Mouse (Mus musculus) NIH3T3 (cell line): ENCODE measurements around the gene Parvb.
A peak's percentile ranks its signal among the peaks of the same experiment; 100 is the strongest.
"Not testable (repeated sequence)": the region's sequence is repeated elsewhere in the genome, so short reads cannot be mapped to it uniquely, and the experiment has no call there.

Experiments used
- DNase-seq: peaks from one replicate; pipeline ENCODE4 v3.0.0-alpha.2; 2012; ENCODE audit warnings: low read depth

Gene Parvb

GRCm38 (mm10) chr15:84256864-84257263 is 25.0 kb downstream of the Parvb start:
- DNase-seq = no peak

GRCm38 (mm10) chr15:84258602-84259355 is 26.9 kb downstream of the Parvb start:
- DNase-seq = peak; percentile 41

- DNase-seq = peak; percentile 81
Measured at GRCm38 (mm10) chr15:84260123-84260822, 28.4 kb downstream of the Parvb start.

GRCm38 (mm10) chr15:84262630-84263029 is 30.8 kb downstream of the Parvb start:
- no peak for DNase-seq

GRCm38 (mm10) chr15:84263573-84263972 is 31.7 kb downstream of the Parvb start:
- DNase-seq = no peak

- DNase-seq = no peak
Measured at GRCm38 (mm10) chr15:84265141-84265540, 33.3 kb downstream of the Parvb start.

- no peak for DNase-seq
Measured at GRCm38 (mm10) chr15:84266290-84266689, 34.4 kb downstream of the Parvb start.

- no peak for DNase-seq
Measured at GRCm38 (mm10) chr15:84267720-84268260, 35.9 kb downstream of the Parvb start.

GRCm38 (mm10) chr15:84269107-84269633 is 37.3 kb downstream of the Parvb start:
- no peak for DNase-seq

GRCm38 (mm10) chr15:84270032-84270431 is 38.2 kb downstream of the Parvb start:
- no peak for DNase-seq

- no peak for DNase-seq
Measured at GRCm38 (mm10) chr15:84270463-84270862, 38.6 kb downstream of the Parvb start.

GRCm38 (mm10) chr15:84276066-84276465 is 44.2 kb downstream of the Parvb start:
- no peak for DNase-seq

- no peak for DNase-seq
Measured at GRCm38 (mm10) chr15:84278091-84278490, 46.2 kb downstream of the Parvb start.

GRCm38 (mm10) chr15:84278656-84279055 is 46.8 kb downstream of the Parvb start:
- DNase-seq = no peak

GRCm38 (mm10) chr15:84280309-84280708 is 48.5 kb downstream of the Parvb start:
- peak; percentile 73 for DNase-seq

GRCm38 (mm10) chr15:84280712-84281347 is 49.0 kb downstream of the Parvb start:
- peak; percentile 77 for DNase-seq

- no peak for DNase-seq
Measured at GRCm38 (mm10) chr15:84282206-84283085, 50.6 kb downstream of the Parvb start.

GRCm38 (mm10) chr15:84284059-84284458 is 52.2 kb downstream of the Parvb start:
- peak; percentile 53 for DNase-seq

- no peak for DNase-seq
Measured at GRCm38 (mm10) chr15:84285453-84285852, 53.6 kb downstream of the Parvb start.

GRCm38 (mm10) chr15:84288953-84289352 is 57.1 kb downstream of the Parvb start:
- DNase-seq = not testable (repeated sequence)

GRCm38 (mm10) chr15:84291097-84291496 is 59.3 kb downstream of the Parvb start:
- DNase-seq = no peak
